Mouse (Mus musculus) megakaryocyte-erythroid progenitor cell, adult 5-6 weeks (primary cell): Measurements from ENCODE around the gene Dpyd. TPM values are rescaled to one million over a fixed set of nuclear protein-coding genes. Genes with fewer than 3 reads are reported as not detected.

ENCODE experiments used
- ATAC-seq: replicated peaks from 2 replicates; pipeline ENCODE4 v1.8.0; 2016; ENCODE audit warnings: mild to moderate bottlenecking, inconsistent platforms; ENCODE audit not compliant: severe bottlenecking, poor library complexity, low FRiP score, low TSS enrichment
- total RNA-seq, 2 experiments: library from RNA; stranded (forward) in 1 of 2; stranded (reverse) in 1 of 2; fragments of 200-1000, 215-1000 nt in 1 of 2; fragments of >200 nt in 1 of 2; fragmentation: Nextera tagmentation in 1 of 2; gene quantifications; 2 replicates each; pipeline ENCODE4 v1.2.3; 2014 to 2017

The Dpyd gene
- total RNA-seq, 2 experiments from 2014 or later: not detected

DNA sequence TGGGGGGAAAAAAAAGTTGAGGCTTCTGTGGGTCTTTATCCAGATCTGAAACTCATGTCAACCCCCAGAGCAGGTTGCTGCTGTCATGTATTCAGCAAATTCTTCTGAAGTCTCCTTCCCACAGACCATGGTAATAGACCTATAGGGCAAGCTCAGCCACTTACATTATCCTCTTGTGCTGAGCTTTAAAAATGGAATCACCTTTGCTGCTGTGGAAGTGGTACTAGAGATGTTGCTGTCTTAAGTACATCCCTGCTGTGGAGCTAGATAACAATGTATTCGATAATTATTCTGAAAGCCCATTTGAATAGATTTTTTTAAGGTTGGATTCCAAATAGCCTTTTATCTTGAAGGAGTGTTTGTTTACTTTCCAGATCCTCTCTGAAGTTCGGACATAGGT, 902.1 kb downstream of the Dpyd start:
- ATAC-seq: no peak

DNA sequence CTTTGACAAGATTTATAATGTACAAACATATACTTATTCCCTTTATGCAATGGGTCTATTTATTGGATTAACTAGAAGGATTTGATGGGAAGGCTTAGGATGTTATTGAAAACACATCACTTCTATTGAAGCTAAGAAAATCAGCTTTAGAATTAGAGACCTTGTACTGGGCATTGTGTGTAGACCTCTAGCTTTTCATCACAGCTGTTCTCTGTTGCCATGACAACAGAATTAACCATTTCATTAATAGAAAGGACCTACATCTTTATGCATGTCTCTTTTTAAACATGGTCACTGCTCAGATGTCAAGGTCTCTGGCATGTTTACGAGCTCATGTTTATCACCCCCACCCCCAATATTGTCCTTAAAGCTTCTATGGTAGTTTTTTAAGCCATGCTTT, 902.5 kb downstream of the Dpyd start:
- no peak for ATAC-seq

DNA sequence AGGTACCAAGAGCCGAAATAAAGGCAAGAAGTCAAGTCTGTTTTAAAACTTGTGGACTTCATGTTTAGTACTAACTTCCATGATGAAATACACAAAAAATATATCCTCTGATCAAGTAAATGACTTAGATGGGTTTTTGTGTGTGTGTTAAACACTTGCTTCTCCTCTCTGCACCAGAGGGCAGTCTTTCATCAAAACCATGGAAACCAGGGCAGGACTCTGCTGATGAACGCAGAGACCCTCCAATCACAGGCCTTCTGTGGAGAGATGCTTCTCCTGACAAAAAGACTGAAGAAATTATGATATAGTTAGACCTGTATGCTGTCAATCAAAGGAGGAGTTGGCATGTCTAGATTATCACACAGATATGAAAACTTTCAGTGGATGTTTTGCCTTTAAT, 905.8 kb downstream of the Dpyd start:
- no peak for ATAC-seq
